Mouse (Mus musculus) embryo, embryonic 11.5 days (tissue): ENCODE results near the gene Cd55b.
"Not testable (repeated sequence)": the region's sequence is repeated elsewhere in the genome, so short reads cannot be mapped to it uniquely, and the experiment has no call there.

Experiments
- DNase-seq: peaks from one replicate; pipeline ENCODE4 v3.0.0-alpha.2; 2012; ENCODE audit warnings: low read depth, low spot score

The Cd55b gene

DNA sequence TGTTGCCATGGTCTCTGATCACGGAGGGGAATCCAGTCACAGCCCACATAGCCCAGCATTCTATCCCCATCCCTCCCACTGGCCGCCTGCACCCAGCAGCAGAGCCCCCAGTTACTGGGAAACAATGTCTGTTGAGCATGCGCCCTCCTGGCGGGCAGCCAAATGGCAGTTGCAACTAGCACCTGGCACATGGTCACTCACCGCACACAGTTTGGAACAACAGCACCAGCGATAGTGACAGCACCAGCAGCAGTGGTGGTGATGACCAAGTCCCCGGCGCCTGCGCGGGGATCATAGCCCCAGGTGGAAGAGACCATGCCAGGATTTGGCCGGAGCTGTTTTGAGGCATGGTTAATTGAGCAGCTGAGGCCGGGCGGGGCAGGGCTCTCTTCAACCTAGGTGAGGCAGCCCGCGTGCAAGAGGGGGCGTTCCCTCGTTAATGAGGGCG is at the start of gene Cd55b:
Gene Cd55b, minus strand, starts transcription at position 346 of the 448 bp plus-strand sequence.
- no peak for DNase-seq

DNA sequence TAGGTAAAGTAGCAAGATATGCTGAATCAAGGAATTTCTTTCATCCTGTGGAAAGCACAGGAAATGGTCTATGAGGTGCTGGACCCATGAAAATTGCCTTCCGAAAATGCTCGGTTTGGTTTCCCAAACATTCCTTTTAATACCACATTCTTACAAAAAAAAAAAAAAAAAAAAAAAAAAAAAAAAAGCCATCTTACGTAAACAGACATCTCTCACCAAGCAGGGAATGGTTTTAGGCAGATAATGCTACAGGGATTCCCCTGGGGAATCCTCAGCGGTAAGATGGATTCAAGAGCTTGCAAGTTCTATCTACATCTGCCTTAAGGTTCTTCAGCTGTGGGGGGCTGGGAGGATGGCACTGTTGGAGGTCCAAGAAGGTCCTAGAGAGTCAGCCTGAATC is 47.3 kb upstream of the Cd55b start:
- no peak for DNase-seq

DNA sequence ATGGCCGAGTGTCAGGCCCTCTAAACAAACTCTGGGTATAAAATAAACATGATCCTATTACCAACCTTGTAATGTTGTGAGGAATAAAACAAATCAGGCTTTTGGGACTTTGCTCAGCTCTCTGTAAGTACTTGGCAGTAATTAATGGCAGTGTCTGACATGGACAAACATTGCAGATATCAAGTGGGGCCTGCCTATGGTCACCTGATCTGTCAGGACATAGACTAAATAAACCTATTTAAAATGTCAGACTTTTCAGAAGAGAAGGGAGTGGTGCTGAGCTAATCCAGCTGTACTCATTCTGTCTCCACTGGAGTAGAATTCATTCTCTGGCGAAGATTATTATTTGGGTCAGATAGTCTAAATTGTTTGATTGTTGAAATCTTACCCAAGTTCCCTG is 44.6 kb upstream of the Cd55b start:
- DNase-seq: no peak

DNA sequence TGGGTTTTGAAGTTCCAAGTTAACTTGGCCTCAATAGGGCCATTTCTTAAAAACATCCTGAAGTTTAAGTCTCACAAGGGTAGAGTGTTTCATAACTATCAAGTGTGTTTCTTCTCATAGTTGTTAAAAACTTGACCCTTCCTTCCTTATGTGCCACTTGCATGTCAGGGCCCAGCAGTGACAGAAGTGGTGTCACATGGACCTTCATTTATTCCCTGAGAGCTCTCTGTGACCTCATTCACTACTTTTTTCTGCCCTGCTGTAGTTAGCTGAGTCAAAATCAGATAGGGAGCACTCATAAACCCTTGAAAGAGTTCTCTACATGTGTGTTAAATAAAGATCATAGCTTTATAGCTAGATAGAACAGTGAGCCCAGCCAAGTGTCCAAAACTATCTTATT is 41.4 kb upstream of the Cd55b start:
- DNase-seq: no peak

DNA sequence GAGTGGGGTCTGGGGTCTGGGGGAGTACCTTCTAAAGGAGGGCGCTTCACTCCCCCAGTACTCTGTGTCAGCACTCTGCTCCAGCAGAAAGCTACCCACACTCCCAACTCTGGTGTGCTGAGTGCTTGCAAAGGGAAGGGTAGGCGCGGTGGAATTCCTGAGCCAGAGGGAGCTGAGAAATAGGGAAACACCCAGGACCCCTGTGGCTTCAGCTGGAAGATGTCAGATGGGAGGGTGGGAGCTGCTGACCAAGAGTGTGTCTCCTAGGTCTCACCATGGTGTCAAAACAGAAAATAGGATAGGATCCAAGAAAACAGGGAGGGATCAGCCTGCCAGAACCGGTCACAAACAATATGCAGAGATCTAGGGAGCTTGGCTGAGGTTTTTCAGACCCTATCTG is 40.1 kb upstream of the Cd55b start:
- DNase-seq: peak; percentile 7

DNA sequence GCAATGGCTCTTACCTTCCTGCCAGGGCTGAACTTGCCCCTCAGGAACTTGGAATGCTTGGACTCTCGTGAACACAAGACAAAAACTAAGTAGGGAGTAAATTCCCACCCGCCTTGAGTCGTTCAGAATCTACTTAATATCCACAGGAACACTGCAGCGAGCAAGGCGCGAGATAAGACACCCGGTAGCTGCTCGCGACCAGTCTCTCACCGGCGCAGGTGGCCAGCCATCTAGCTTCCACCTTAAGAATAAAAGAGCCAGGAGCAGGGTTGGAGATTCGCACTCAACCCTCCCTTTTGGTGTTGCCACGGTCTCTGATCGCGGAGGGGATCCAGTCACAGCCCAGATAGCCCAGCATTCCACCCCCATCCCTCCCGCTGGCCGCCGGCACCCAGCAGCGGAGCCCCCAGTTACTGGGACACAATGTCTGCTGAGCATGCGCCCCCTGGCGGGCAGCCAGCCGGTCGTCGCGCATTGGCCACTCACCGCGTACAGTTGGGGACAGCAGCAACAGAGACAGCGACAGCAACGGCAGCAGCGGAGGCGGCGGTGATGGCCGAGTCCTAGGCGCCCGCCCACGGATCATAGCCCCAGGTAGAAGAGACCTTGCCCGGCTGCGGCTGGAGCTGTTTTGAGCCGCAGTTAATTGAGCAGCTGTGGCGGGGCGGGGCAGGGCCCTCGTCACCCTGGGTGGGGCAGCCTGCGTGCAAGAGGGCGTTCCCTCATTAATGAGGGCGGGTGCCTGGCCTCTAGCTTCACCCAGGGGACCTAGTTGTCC is 39.5 kb upstream of the Cd55b start, which contains the start of gene Cd55:
Gene Cd55, minus strand, starts transcription at position 661 of the 778 bp plus-strand sequence.
- DNase-seq: peak; percentile 77

DNA sequence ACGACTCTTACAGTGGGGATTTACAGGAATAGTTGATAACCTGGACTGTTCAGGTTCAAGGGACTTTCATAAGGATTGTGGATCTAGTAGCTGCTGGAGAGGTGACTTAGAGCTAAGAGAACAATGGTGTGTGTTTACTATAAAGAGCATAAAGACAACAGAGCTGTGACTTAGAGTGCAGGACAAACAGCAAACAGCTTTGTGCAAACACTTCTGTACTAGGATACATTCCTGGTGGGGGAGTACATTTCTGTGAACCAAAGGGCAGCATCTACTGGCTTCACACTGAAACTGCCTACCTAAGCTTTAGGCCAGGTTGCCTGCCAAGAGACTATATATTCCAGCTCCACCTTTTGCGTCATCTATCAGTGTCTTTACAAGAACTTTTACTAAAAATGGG is 32.3 kb upstream of the Cd55b start:
- no peak for DNase-seq

DNA sequence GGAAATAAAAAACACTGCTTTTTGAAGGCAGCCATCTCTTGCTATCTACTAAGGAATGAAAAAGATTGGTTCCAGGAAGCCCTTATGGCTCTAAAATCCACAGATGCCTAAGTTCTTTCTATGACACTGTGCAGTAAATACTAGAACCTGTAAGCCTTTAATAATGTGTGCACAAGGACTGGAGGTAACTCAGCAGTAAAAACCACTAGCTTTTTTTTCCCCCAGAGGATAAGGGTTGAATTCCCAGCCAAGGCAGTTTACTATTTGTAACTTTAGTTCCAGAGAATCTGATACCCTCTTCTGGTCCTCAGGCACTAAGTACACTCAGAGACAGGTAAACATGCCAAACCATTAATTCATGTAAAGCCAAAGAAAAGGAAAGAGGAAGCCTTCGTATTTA is 20.1 kb upstream of the Cd55b start:
- DNase-seq: not testable (repeated sequence)

DNA sequence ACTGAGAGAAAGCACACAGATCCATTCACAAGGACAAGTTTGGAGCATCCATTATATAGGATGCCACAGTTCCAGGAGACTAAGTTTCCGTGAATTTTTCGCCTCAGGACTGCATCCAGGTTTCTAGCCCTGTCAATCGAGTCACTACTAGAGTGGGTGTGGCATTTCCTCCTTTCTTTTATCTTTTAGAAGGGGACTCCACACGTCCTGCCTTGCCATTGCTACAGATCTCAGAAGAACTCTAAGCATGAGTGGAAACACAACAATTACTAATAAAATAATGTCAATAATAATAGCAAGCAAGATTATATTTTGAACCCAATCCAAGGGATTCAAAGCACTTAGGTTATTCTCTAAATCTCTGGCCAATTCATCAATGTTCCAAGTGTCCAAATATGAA is 8.1 kb upstream of the Cd55b start:
- DNase-seq: no peak

DNA sequence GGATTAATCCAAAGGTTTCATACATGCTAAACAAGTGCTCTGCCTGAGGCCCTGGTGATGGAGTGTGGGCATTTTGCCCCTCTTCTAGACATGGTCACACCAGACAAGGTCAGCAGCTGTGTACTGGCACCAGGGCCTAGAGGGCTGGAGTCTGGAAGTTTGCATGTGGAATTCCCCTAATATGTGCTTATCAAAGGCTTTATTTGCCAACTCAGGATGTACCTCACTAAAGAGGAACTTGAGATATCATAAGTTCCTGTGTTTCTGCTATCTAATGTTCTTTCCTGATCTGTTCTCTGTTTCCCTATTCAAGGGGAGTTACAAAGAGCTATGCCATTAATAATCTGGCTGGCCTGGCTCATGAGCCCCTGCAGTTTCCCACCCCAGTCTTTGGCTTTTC is 5.9 kb upstream of the Cd55b start:
- not testable (repeated sequence) for DNase-seq

DNA sequence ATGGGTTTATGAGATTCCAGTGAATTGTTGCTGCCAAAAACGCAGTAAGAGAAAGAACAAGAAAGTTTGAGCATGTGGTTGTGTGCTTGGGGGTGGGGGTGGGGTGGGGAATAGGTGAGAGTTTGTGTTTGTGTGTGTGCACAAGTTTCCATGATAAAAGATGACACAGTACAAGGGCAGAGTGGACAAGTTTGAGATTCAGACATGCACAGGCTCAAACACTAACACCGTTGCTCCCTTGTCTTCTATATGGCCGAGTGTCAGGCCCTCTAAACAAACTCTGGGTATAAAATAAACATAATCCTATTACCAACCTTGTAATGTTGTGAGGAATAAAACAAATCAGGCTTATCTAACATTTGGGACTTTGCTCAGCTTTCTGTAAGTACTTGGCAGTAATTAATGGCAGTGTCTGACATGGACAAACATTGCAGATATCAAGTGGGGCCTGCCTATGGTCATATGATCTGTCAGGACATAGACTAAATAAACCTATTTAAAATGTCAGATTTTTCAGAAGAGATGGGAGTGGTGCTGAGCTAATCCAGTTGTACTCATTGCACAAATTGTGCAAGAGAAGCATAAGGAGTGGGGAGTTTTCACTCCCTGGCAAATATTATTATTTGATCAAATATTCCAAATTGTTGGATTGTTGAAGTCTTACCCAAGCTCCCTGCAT is 4.5 kb upstream of the Cd55b start:
- DNase-seq: not testable (repeated sequence)

DNA sequence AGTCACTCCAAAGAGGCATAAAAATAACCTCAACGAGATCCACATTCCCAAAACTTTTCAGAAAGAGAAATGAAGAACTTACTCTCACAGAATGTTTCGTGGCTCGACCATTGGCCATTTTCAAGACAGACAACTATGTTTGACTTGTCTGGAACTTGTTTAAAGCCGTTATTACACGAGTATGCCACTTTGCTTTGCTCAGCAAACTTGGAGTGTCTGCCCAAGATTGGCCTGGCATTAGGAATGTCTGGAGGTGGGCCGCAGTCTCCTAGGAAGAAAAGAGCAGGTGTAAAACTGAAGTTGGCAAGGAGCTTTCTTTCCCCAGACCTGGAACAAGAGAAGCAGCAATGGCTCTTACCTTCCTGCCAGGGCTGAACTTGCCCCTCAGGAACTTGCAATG is 776 bp downstream of the Cd55b start:
- not testable (repeated sequence) for DNase-seq

DNA sequence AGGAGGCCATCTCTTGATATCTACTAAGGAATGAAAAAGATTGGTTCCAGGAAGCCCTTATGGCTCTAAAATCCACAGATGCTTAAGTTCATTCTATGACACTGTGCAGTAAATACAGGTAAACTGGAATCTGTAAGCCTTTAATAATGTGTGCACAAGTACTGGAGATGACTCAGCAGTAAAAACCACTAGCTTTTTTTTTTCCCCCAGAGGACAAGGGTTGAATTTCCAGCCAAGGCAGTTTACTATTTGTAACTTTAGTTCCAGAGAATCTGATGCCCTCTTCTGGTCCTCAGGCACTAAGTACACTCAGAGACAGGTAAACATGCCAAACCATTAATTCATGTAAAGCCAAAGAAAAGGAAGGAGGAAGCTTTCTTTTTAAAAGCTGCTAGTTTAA is 25.7 kb downstream of the Cd55b start:
- DNase-seq: not testable (repeated sequence)

DNA sequence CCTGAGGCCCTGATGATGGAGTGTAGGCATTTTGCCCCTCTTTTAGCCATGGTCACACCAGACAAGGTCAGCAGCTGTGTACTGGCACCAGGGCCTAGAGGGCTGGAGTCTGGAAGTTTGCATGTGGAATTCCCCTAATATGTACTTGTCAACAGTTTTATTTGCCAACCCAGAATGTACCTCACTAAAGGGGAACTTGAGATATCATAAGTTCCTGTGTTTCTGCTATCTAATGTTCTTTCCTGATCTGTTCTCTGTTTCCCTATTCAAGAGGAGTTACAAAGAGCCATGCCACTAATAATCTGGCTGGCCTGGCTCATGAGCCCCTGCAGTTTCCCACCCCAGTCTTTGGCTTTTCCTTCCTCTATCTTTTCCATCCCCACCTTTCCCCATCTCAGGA is 35.5 kb downstream of the Cd55b start:
- not testable (repeated sequence) for DNase-seq

DNA sequence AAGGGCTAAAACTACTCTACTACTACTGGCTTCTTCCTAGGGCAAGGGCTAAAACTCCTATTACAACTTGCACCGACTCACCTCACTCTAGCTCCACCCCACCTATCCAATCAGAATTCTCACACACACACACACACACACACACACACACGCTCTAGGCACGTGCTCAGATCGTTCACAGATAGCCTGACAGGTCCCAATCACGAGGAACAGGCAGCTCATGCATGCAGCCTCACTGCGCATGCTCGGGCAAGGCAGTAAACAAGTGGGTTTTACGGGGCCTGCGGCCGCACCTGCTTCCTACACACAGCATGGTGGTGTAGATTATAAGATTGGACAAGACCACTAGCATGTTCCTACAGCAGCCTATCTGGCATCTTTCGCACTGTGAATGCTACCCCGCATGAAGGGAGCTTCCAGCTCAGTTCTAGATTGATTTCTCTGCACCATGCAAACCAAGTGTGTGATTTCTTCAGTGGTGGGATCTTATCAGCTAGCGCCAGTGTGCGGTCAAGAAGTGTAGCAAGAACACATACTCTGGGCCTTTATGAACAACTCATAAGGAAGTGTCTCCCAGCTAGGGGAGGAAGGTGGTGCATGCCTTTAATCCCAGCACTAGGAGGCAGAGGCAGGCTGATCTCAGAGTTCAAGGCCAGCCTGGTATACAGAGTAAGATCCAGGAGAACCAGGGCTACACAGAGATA is 44.9 kb downstream of the Cd55b start:
- no peak for DNase-seq

DNA sequence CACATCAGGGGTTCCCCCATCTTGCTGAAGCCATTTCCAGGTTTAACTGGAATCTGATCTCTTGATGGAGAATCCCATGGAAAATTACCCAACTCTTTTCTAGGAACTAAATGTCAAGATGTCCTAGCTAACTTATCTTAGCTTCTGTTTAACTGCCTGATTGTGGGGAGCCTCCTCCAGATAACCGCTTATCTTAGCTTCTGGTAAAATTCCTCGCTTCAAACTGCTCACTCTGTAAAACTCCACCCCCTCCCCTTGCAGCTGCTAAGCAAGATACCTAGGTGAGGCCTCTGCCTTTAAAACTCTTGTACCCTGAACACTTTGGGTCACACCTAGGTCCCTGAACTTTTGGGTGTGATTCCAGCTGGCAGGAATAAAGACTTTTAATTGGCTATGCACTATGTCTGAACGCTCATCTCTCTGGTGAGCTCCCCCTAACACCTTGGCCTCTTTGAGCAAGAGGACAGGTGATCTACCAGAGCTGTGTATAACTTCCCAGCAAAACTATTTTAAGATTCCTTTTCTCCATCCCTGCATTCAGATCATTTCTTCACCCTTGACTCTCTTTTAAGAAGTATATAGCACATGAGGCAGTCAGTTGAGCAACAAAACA is 48.5 kb downstream of the Cd55b start:
- DNase-seq: no peak

DNA sequence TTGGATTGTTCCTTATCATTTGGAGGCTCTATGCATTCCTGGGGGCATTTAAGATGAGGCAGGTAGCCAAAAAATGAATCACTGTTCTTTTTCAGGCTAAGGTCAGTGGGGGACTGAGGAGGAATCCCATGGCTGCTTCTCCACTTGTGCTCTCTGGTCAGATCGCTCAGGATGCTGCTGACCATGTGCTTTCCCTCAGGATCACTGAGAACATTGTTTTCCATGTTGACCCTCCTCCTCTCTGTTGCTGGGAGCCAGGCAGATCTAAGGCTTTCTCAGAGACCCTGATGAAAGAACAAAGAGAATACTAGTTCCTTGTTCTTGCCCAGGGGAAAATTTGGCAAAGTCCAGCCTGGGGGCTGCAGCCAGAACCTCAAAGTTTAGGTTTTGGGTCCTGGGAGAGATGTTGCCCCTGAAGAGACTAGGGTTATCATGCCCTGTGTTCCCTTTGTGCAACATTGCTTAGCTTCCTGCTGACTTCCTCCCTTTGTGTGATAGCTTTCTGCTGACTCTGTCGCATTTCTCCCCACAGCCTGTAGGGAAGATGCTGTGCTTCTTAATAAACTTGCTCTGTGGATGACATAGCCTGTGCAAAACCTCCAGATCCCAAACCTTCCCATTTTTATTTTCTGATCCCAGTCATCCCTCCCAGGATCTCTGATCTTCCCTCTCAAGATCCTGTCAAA is 49.3 kb downstream of the Cd55b start:
- no peak for DNase-seq

DNA sequence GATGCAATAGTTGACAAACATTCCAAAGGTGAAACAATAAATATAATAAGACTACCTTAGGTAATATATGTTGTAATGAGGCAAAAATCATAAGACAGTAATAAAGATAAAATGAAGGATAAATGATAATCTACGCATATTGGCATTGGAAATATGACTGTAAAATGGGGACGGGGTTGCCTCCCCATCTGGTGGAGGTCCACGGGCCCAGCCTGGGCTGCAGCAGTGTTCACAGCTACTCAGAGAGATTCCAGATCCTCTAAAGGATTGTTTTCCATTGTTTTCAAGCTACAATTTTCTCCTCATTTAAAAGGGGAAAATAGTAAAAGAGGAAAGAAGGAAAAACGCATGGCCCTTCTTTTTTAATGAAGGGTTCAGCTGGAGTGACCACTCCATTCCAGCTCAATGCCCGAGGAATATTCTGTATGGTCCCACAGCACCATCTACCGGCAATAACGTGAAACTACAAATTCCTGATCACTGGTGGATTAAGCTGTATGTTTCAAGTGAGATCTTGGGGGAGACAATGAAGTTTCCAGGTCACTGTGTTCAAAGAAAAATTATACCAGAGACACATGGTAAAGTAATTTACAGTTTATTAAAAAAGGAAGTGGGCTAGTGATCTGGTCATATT is 50.8 kb downstream of the Cd55b start:
- DNase-seq: peak; percentile 67

DNA sequence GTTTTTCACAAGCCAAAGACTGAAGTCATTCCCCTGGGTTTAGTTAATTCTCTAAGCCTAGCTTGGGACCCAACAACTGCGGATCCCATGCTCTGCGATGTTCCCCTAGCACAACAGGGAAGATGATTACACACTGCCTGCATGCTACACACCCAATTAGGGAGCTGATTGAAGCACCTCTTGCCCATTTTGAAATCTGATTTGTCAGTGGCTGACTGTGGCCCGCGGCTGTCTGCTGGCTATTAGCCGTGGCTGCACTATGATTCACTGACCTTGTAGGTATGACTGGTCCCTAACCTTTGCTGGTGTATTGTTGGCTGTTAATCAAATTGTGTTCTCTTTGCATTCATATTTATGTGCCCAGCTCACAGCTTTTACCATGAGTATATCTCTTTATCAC is 51.5 kb downstream of the Cd55b start:
- DNase-seq: no peak

DNA sequence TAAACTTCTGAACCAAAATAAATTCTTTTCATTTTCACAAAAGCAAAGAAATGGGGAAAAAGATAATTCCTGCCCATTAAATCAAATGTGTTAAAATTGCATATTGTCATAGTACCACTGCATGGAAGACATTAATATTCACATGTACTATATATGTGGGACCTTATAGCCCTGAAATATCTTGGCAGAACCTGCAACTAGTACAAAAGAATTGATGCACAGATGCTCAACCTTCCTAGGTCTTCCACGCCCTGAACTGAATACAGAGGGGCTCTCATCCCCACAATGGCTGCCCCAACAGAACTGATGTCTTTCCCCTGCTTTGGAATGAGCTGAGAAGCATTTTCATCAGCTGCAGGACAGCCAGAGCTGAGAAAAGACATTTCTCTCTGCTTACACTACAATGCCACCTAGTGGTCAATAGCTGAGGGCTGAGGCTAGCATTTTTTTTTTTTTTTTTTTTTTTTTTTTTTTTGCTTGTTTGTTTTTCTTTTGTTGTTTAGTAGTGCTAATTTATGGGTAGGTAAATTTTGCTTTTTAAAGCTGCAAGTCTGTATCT is 72.7 kb downstream of the Cd55b start:
- peak; percentile 29 for DNase-seq

DNA sequence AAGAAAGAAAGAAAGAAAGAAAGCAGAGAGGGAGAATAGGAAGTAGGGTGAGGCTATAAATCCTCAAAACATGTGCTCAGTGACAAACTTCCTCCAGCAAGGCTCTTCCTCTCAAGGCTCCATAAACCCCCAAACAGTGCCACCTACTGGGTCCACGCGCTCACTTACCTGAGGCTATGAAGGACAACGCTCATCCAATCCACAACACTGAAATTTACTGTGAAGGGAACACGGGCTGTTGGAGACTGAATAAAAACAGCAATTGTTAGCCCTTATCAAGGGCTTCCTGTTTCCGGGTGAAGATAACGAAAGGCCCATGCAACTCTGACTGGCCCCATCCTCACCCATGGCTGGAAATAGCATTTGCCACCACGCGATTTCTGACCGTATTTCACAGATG is 80.4 kb downstream of the Cd55b start:
- no peak for DNase-seq
